ENCODE assay signal across 11 mouse cellular contexts in genomic region chr8:108450847-108451246, GRCm38 (mm10).
DNase-seq lines count a peak whose midpoint lies in the region; ATAC-seq and TF ChIP-seq lines count a peak whose summit lies in the region.
"Had no signal": no experiment of that assay in that cellular context is flagged by ENCODE, and none has a peak within 500 bp of the region (broad histone marks: within the 10 kb centered on the region; RNA-seq: fewer than 3 reads in every experiment).

No protein-coding gene starts in this region.

- H3K4me2 ChIP-seq in hindbrain, embryonic 15.5 days: peak overlapping the region; percentile 15; the same call in 1 of the 2 replicates
- no peak overlapping the region for H3K4me2 ChIP-seq in hindbrain, postnatal 0 days (ENCODE audit: low read depth, low read length)

- H3K4me1 ChIP-seq in hindbrain, embryonic 15.5 days (replicated peaks): peaks cover 12% of the 10 kb centered on the region
- peaks cover 4% of the 10 kb centered on the region; the same call in 1 of the 2 replicates for H3K4me1 ChIP-seq in hindbrain, postnatal 0 days (ENCODE audit: insufficient read depth, low read length)
- peaks cover 7% of the 10 kb centered on the region; the same call in 1 of the 2 replicates for H3K4me1 ChIP-seq in limb, embryonic 10.5 days

- no peak overlapping the region for H3K27ac ChIP-seq in hindbrain, embryonic 15.5 days (replicated peaks)
- no peak overlapping the region for H3K27ac ChIP-seq in hindbrain, postnatal 0 days
- H3K27ac ChIP-seq in limb, embryonic 10.5 days: peak overlapping the region; percentile 67; the same call in 1 of the 2 replicates

- no peak overlapping the region for H3K9ac ChIP-seq in hindbrain, embryonic 15.5 days
- no peak overlapping the region for H3K9ac ChIP-seq in hindbrain, postnatal 0 days (replicated peaks; ENCODE audit: low read length)
- H3K9ac ChIP-seq: liver, postnatal 0 days had no signal

- no peak for TF ChIP-seq POLR2A in brain, embryonic 14.5 days (IDR thresholded peaks at IDR 0.05; ENCODE audit: borderline replicate concordance, extremely low read depth, insufficient read depth, insufficient read length, poor library complexity, severe bottlenecking)

- no peak for DNase-seq in hindbrain, postnatal 0 days (ENCODE audit: low spot score)
- DNase-seq in ES-CJ7 (ENCODE audit: low read depth, low spot score): peak; percentile 29
- DNase-seq in brain, embryonic 14.5 days (ENCODE audit: low read depth): peak; percentile 82
- DNase-seq in limb, embryonic 10.5 days (ENCODE audit: low spot score): no peak
- no peak for DNase-seq in layer of hippocampus, adult 18-20 months (ENCODE audit: low spot score in 2 of 2)
- DNase-seq in frontal cortex, postnatal 25 days (ENCODE audit: low spot score in 2 of 2): no peak
- DNase-seq: cerebellum, adult 9-11 months; left cerebral cortex, postnatal 4 days; liver, postnatal 0 days; thymus, postnatal 14 days had no signal

- no peak for TF ChIP-seq CTCF in hindbrain, postnatal 0 days (IDR thresholded peaks at IDR 0.05; ENCODE audit: low read depth)
- no peak for TF ChIP-seq CTCF in brain, embryonic 14.5 days (IDR thresholded peaks at IDR 0.05; ENCODE audit: borderline replicate concordance, extremely low read depth, insufficient read depth, insufficient read length)

- no peak overlapping the region for H3K4me3 ChIP-seq in hindbrain, embryonic 15.5 days
- H3K4me3 ChIP-seq in hindbrain, postnatal 0 days (ENCODE audit: low read length): no peak overlapping the region
- no peak overlapping the region for H3K4me3 ChIP-seq in limb, embryonic 10.5 days

- WGBS in hindbrain, embryonic 15.5 days: 14% methylated on average over 8 of the region's 8 CpGs
- WGBS in hindbrain, postnatal 0 days: 25% methylated on average over 8 of the region's 8 CpGs
- 37% methylated on average over 8 of the region's 8 CpGs for WGBS in limb, embryonic 10.5 days

- no peak for ATAC-seq in hindbrain, embryonic 15.5 days (ENCODE audit: low FRiP score, low read depth)
- no peak for ATAC-seq in hindbrain, postnatal 0 days
- ATAC-seq: liver, postnatal 0 days had no signal

- H3K27me3 ChIP-seq in hindbrain, embryonic 15.5 days: no peaks in the 10 kb centered on the region
- H3K27me3 ChIP-seq in hindbrain, postnatal 0 days (ENCODE audit: insufficient read depth, low read length): no peaks in the 10 kb centered on the region
- no peaks in the 10 kb centered on the region for H3K27me3 ChIP-seq in limb, embryonic 10.5 days (ENCODE audit: low read depth, poor library complexity, severe bottlenecking)

- H3K9me3 ChIP-seq in hindbrain, embryonic 15.5 days: no peaks in the 10 kb centered on the region
- no peaks in the 10 kb centered on the region for H3K9me3 ChIP-seq in hindbrain, postnatal 0 days (ENCODE audit: low read length)
- H3K9me3 ChIP-seq in limb, embryonic 10.5 days (replicated peaks): no peaks in the 10 kb centered on the region

- H3K36me3 ChIP-seq in hindbrain, embryonic 15.5 days: no peaks in the 10 kb centered on the region
- no peaks in the 10 kb centered on the region for H3K36me3 ChIP-seq in hindbrain, postnatal 0 days (ENCODE audit: insufficient read depth, low read length)
- H3K36me3 ChIP-seq in limb, embryonic 10.5 days: no peaks in the 10 kb centered on the region

Comparison
In these comparisons a context has a peak if more than half of its experiments do, and no peak if none do; other contexts are left out.
1. DNase-seq: peak in ES-CJ7 (single experiment) and brain, embryonic 14.5 days (single experiment); none in hindbrain, postnatal 0 days (single experiment), limb, embryonic 10.5 days (single experiment), layer of hippocampus, adult 18-20 months (0 of 2) and frontal cortex, postnatal 25 days (0 of 2).